Mouse (Mus musculus) mouse trophoblast stem cell (cell line): ENCODE data around the gene Slc17a8.
"Not testable (repeated sequence)": the region's sequence is repeated elsewhere in the genome, so short reads cannot be mapped to it uniquely, and the experiment has no call there.

Experiments
- in situ Hi-C, 2 experiments: fragments of 300-500 bp; cut with MseI, MboI; formaldehyde crosslinking; loops; 2 replicates in 1 of 2; 3 replicates in 1 of 2; pipeline ENCODE4 v1.15.1; 2025

The Slc17a8 gene

GRCm38 (mm10) chr10:89621129-89621528 is at the start of gene Slc17a8:
TSS of gene Slc17a8 (minus strand) at chr10:89621253.
- in situ Hi-C loops: no loop called here

GRCm38 (mm10) chr10:89670371-89670770 is 49.3 kb upstream of the Slc17a8 start:
- in situ Hi-C loops: not testable (repeated sequence)

GRCm38 (mm10) chr10:89667571-89667970 is 46.5 kb upstream of the Slc17a8 start:
- in situ Hi-C loops: no loop called here

- in situ Hi-C loops: no loop called here
Observed at GRCm38 (mm10) chr10:89665679-89666078, 44.6 kb upstream of the Slc17a8 start.

- in situ Hi-C loops: no loop called here
Observed at GRCm38 (mm10) chr10:89664977-89665645, 44.1 kb upstream of the Slc17a8 start.

- in situ Hi-C loops: no loop called here
Observed at GRCm38 (mm10) chr10:89656366-89656765, 35.3 kb upstream of the Slc17a8 start.

GRCm38 (mm10) chr10:89652912-89653311 is 31.9 kb upstream of the Slc17a8 start:
- in situ Hi-C loops: no loop called here

GRCm38 (mm10) chr10:89651691-89652090 is 30.6 kb upstream of the Slc17a8 start:
- in situ Hi-C loops: no loop called here

GRCm38 (mm10) chr10:89646918-89647317 is 25.9 kb upstream of the Slc17a8 start:
- in situ Hi-C loops: no loop called here

GRCm38 (mm10) chr10:89637001-89637400 is 15.9 kb upstream of the Slc17a8 start:
- in situ Hi-C loops: no loop called here

GRCm38 (mm10) chr10:89635018-89635417 is 14.0 kb upstream of the Slc17a8 start:
- in situ Hi-C loops: no loop called here

GRCm38 (mm10) chr10:89633736-89634426 is 12.8 kb upstream of the Slc17a8 start:
- in situ Hi-C loops: no loop called here

- in situ Hi-C loops: no loop called here
Observed at GRCm38 (mm10) chr10:89633121-89633520, 12.1 kb upstream of the Slc17a8 start.

GRCm38 (mm10) chr10:89631831-89632230 is 10.8 kb upstream of the Slc17a8 start:
- in situ Hi-C loops: no loop called here

- in situ Hi-C loops: no loop called here
Observed at GRCm38 (mm10) chr10:89630564-89630963, 9.5 kb upstream of the Slc17a8 start.

- in situ Hi-C loops: no loop called here
Observed at GRCm38 (mm10) chr10:89630052-89630451, 9.0 kb upstream of the Slc17a8 start.

GRCm38 (mm10) chr10:89626714-89627113 is 5.7 kb upstream of the Slc17a8 start:
- in situ Hi-C loops: loop anchor here (5.0 kb wide), 1 partner anchor 164 kb away; no protein-coding TSS in a partner anchor

GRCm38 (mm10) chr10:89624196-89624595 is 3.1 kb upstream of the Slc17a8 start:
- in situ Hi-C loops: no loop called here

- in situ Hi-C loops: no loop called here
Observed at GRCm38 (mm10) chr10:89599311-89599710, 21.7 kb downstream of the Slc17a8 start.

GRCm38 (mm10) chr10:89597275-89597674 is 23.8 kb downstream of the Slc17a8 start:
- in situ Hi-C loops: no loop called here

- in situ Hi-C loops: no loop called here
Observed at GRCm38 (mm10) chr10:89595935-89596334, 25.1 kb downstream of the Slc17a8 start.

- in situ Hi-C loops: no loop called here
Observed at GRCm38 (mm10) chr10:89595514-89595913, 25.5 kb downstream of the Slc17a8 start.

GRCm38 (mm10) chr10:89594309-89594708 is 26.7 kb downstream of the Slc17a8 start:
- in situ Hi-C loops: no loop called here
